Mouse (Mus musculus) MEL (cell line): ENCODE measurements at regions not wholly inside any gene's neighbourhood (a gene's known extent, or its start where the extent isn't known, plus 50 kb on each side); places are given as distances from the start of the nearest gene placed in this dataset.

ENCODE experiments used
- DNase-seq: peaks from one replicate; pipeline ENCODE4 v3.0.0; 2011; ENCODE audit warnings: low read depth, low spot score
- H3K27ac ChIP-seq: 2 replicates; pipeline ENCODE4 v1.5.1; 2012; ENCODE audit warnings: low read depth, mild to moderate bottlenecking, control low read depth, low read length, moderate library complexity; ENCODE audit not compliant: control insufficient read depth
- H3K27me3 ChIP-seq, 2 experiments: fragments of 150-350 bp in 1 of 2; sonication (generic) in 1 of 2; 2 replicates each; pipeline ENCODE4 v1.6.1; 2012; ENCODE audit warnings: low read length in 2 of 2, mild to moderate bottlenecking in 2 of 2, improper control_type of control experiment in 1 of 2, moderate library complexity in 1 of 2; ENCODE audit not compliant: insufficient read depth in 2 of 2, control insufficient read depth in 1 of 2
- H3K36me3 ChIP-seq, 2 experiments: 2 replicates each; pipeline ENCODE4 v1.6.1; 2012 to 2014; ENCODE audit warnings: low read length in 2 of 2, improper control_type of control experiment in 1 of 2, inconsistent platforms in 1 of 2, mild to moderate bottlenecking in 1 of 2; ENCODE audit not compliant: insufficient read depth in 2 of 2, control insufficient read depth in 1 of 2
- H3K4me1 ChIP-seq, 2 experiments: fragments of 150-350 bp in 1 of 2; sonication (generic) in 1 of 2; 2 replicates each; pipeline ENCODE4 v1.6.1; 2012; ENCODE audit warnings: low read length in 2 of 2, improper control_type of control experiment in 1 of 2, mild to moderate bottlenecking in 1 of 2; ENCODE audit not compliant: insufficient read depth in 2 of 2, control insufficient read depth in 1 of 2
- H3K4me3 ChIP-seq, 2 experiments: fragments of 150-350 bp in 1 of 2; sonication (generic) in 1 of 2; 2 replicates each; pipeline ENCODE4 v1.5.1; 2012; ENCODE audit warnings: low read depth in 2 of 2, low read length in 2 of 2, mild to moderate bottlenecking in 2 of 2, moderate library complexity in 2 of 2, control low read depth in 1 of 2, improper control_type of control experiment in 1 of 2; ENCODE audit not compliant: control insufficient read depth in 1 of 2, insufficient read depth in 1 of 2
- H3K79me2 ChIP-seq: 2 replicates; pipeline ENCODE4 v1.6.1; 2012; ENCODE audit warnings: mild to moderate bottlenecking, low read length, moderate library complexity; ENCODE audit not compliant: control insufficient read depth, poor library complexity, insufficient read depth
- H3K9ac ChIP-seq: 2 replicates; pipeline ENCODE4 v1.6.1; 2012; ENCODE audit warnings: low read depth, mild to moderate bottlenecking, control low read depth, low read length, moderate library complexity; ENCODE audit not compliant: control insufficient read depth, poor library complexity, severe bottlenecking
- H3K9me3 ChIP-seq: fragments of 150-350 bp; sonication (generic); replicated peaks from 2 replicates; pipeline ENCODE4 v1.6.1; 2012; ENCODE audit warnings: mild to moderate bottlenecking, low read length, improper control_type of control experiment, moderate library complexity; ENCODE audit not compliant: insufficient read depth
- BHLHE40 ChIP-seq: IDR thresholded peaks from 2 replicates; pipeline ENCODE4 v1.6.1; 2012; ENCODE audit warnings: low read depth, mild to moderate bottlenecking, inconsistent platforms, low read length, improper control_type of control experiment, borderline replicate concordance
- CHD1 ChIP-seq: IDR thresholded peaks from 2 replicates; pipeline ENCODE4 v1.6.1; 2012; ENCODE audit warnings: low read depth, mild to moderate bottlenecking, inconsistent platforms, low read length, improper control_type of control experiment
- CHD2 ChIP-seq: IDR thresholded peaks from 2 replicates; pipeline ENCODE4 v1.6.1; 2011; ENCODE audit warnings: low read length, improper control_type of control experiment
- E2F4 ChIP-seq: IDR thresholded peaks from 2 replicates; pipeline ENCODE4 v1.6.1; 2011; ENCODE audit warnings: low read depth, low read length, improper control_type of control experiment, borderline replicate concordance
- ELF1 ChIP-seq: IDR thresholded peaks from 2 replicates; pipeline ENCODE4 v1.6.1; 2014; ENCODE audit warnings: low read depth, mild to moderate bottlenecking, inconsistent platforms, low read length, improper control_type of control experiment, moderate library complexity
- EP300 ChIP-seq, 2 experiments: IDR thresholded peaks; 2 replicates each; pipeline ENCODE4 v1.6.1; 2011; ENCODE audit warnings: improper control_type of control experiment in 2 of 2, low read length in 2 of 2, low read depth in 1 of 2, mild to moderate bottlenecking in 1 of 2
- ETS1 ChIP-seq: IDR thresholded peaks from 2 replicates; pipeline ENCODE4 v1.6.1; 2012; ENCODE audit warnings: low read depth, mild to moderate bottlenecking, inconsistent platforms, low read length, improper control_type of control experiment, moderate library complexity
- MAFK ChIP-seq: IDR thresholded peaks from 2 replicates; pipeline ENCODE4 v1.6.1; 2011; ENCODE audit warnings: low read depth, mild to moderate bottlenecking, low read length, improper control_type of control experiment, borderline replicate concordance
- MYB ChIP-seq: IDR thresholded peaks from 2 replicates; pipeline ENCODE4 v1.6.1; 2011; ENCODE audit warnings: mild to moderate bottlenecking, low read depth, low read length, improper control_type of control experiment
- MYC ChIP-seq: IDR thresholded peaks from 2 replicates; pipeline ENCODE4 v1.6.1; 2011; ENCODE audit warnings: low read depth, mild to moderate bottlenecking, low read length, improper control_type of control experiment, moderate library complexity
- NRF1 ChIP-seq: IDR thresholded peaks from 2 replicates; pipeline ENCODE4 v1.6.1; 2014; ENCODE audit warnings: low read depth, mild to moderate bottlenecking, inconsistent platforms, low read length, improper control_type of control experiment, moderate library complexity; ENCODE audit not compliant: poor library complexity, insufficient read depth, severe bottlenecking
- RAD21 ChIP-seq: IDR thresholded peaks from 2 replicates; pipeline ENCODE4 v1.6.1; 2011; ENCODE audit warnings: mild to moderate bottlenecking, low read depth, low read length, improper control_type of control experiment
- SMC3 ChIP-seq: IDR thresholded peaks from 2 replicates; pipeline ENCODE4 v1.6.1; 2011; ENCODE audit warnings: low read depth, low read length, improper control_type of control experiment
- TBP ChIP-seq: IDR thresholded peaks from 2 replicates; pipeline ENCODE4 v1.8.0; 2011; ENCODE audit warnings: low read depth, low read length, improper control_type of control experiment
- TCF12 ChIP-seq: IDR thresholded peaks from 2 replicates; pipeline ENCODE4 v1.6.1; 2014; ENCODE audit warnings: low read depth, mild to moderate bottlenecking, inconsistent platforms, low read length, improper control_type of control experiment, moderate library complexity
- UBTF ChIP-seq: IDR thresholded peaks from 2 replicates; pipeline ENCODE4 v1.6.1; 2012; ENCODE audit warnings: low read depth, mild to moderate bottlenecking, inconsistent platforms, low read length, improper control_type of control experiment, moderate library complexity, borderline replicate concordance; ENCODE audit not compliant: insufficient read depth
- ZKSCAN1 ChIP-seq: IDR thresholded peaks from 2 replicates; pipeline ENCODE4 v1.6.1; 2012; ENCODE audit warnings: low read depth, mild to moderate bottlenecking, inconsistent platforms, low read length, improper control_type of control experiment, moderate library complexity

GRCm38 (mm10) chr9:33482845-33483540 is 847.0 kb downstream of the Ets1 start:
- Histone ChIP-seq H3K36me3 (no peaks in the 10 kb centered on the region), H3K27ac (no peak overlapping the region), H3K9ac (no peak overlapping the region), H3K4me1 (no peaks in the 10 kb centered on the region), H3K9me3 (no peaks in the 10 kb centered on the region), H3K27me3 (no peaks in the 10 kb centered on the region), H3K4me3 (no peak overlapping the region), H3K79me2 (no peaks in the 10 kb centered on the region)
- peak; percentile 8 for DNase-seq
- TF ChIP-seq E2F4 (no peak), EP300 (IDR thresholded peaks at IDR 0.05; ENCODE audit: low read depth in 1 of 2, low read length in 2 of 2) (no peak), CHD2 (no peak), TBP (no peak), MYC (no peak), CHD1 (no peak), ETS1 (no peak), UBTF (no peak), TCF12 (no peak), MYB (no peak), BHLHE40 (no peak), NRF1 (no peak)

DNA sequence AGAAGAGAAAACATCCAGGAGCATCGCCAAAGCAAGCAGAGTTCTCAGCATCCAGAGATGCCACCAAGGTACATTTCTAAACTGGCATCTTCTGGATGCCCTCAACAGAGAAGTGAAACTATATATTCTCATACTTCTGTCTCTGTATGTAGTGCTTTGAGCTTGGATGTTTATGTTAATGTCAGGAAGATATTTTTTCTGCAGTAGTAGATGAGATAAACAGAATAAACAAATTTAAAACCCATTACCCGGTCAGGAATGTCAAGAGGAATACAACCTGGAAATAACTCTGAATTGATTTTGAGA is 847.5 kb downstream of the Ets1 start:
- Histone ChIP-seq H3K36me3 (no peaks in the 10 kb centered on the region), H3K9ac (no peak overlapping the region), H3K4me3 (no peak overlapping the region), H3K27ac (no peak overlapping the region), H3K79me2 (no peaks in the 10 kb centered on the region), H3K9me3 (no peaks in the 10 kb centered on the region)
- DNase-seq, result no peak
- TF ChIP-seq EP300 (IDR thresholded peaks at IDR 0.05; ENCODE audit: low read depth in 1 of 2, low read length in 2 of 2) (no peak), ZKSCAN1 (no peak), MAFK (no peak), ELF1 (no peak), RAD21 (no peak), SMC3 (no peak)
- TF ChIP-seq, all 39 proteins: peak for 0
- Histone ChIP-seq H3K4me1 (no peaks in the 10 kb centered on the region), H3K27me3 (no peaks in the 10 kb centered on the region)
